Mouse (Mus musculus) heart, embryonic 15.5 days (tissue): Measurements from ENCODE around the gene Tbrg1. TPM values are rescaled to one million over a fixed set of nuclear protein-coding genes. Genes with fewer than 3 reads are reported as not detected.

Source experiments
- ATAC-seq: fragments of 200-750 bp; cut with Nextera tagmentation; replicated peaks from 2 replicates; pipeline ENCODE4 v1.8.0; 2017; ENCODE audit warnings: low read depth, moderate TSS enrichment; ENCODE audit not compliant: insufficient number of reproducible peaks, insufficient read depth, low FRiP score
- H3K27ac ChIP-seq: fragments of 300-500 bp; sonication (generic); 2 replicates; pipeline ENCODE4 v1.5.1; 2015; ENCODE audit warnings: mild to moderate bottlenecking, inconsistent platforms
- H3K27me3 ChIP-seq: fragments of 300-500 bp; sonication (generic); 2 replicates; pipeline ENCODE4 v1.6.1; 2015; ENCODE audit warnings: inconsistent platforms
- H3K36me3 ChIP-seq: fragments of 300-500 bp; sonication (generic); 2 replicates; pipeline ENCODE4 v1.6.1; 2015; ENCODE audit warnings: mild to moderate bottlenecking, inconsistent platforms
- H3K4me1 ChIP-seq: fragments of 300-500 bp; sonication (generic); replicated peaks from 2 replicates; pipeline ENCODE4 v1.6.1; 2015; ENCODE audit warnings: inconsistent platforms
- H3K4me2 ChIP-seq: fragments of 300-500 bp; sonication (generic); 2 replicates; pipeline ENCODE4 v1.6.1; 2015; ENCODE audit warnings: inconsistent platforms, mild to moderate bottlenecking, moderate library complexity
- H3K4me3 ChIP-seq: fragments of 300-500 bp; sonication (generic); 2 replicates; pipeline ENCODE4 v1.5.1; 2015; ENCODE audit warnings: mild to moderate bottlenecking, inconsistent platforms
- H3K9ac ChIP-seq: fragments of 300-500 bp; sonication (generic); 2 replicates; pipeline ENCODE4 v1.6.1; 2015; ENCODE audit warnings: mild to moderate bottlenecking, inconsistent platforms
- H3K9me3 ChIP-seq: fragments of 300-500 bp; sonication (generic); replicated peaks from 2 replicates; pipeline ENCODE4 v1.6.1; 2016; ENCODE audit warnings: inconsistent platforms
- WGBS: fragments of 180-500 bp; shearing (Covaris S2); methylation state at CpG from one replicate; pipeline ENCODE4 v1.1.7; 2015; ENCODE audit warnings: mixed read lengths; 5-methylcytosine and 5-hydroxymethylcytosine counted together
- polyA plus RNA-seq: library from polyadenylated mRNA; unstranded; fragments of >200 nt; fragmentation: Nextera tagmentation; extraction: Ambion mirVana; gene quantifications from 2 replicates; pipeline ENCODE4 v1.2.1, GENCODE M21; 2015

Gene Tbrg1
- polyA plus RNA-seq, 1 experiment from 2014 or later, result 94.8 TPM

- H3K27me3 ChIP-seq, result no peaks in the 10 kb centered on the region
- no peak for ATAC-seq
- 0 out of 2 replicates have a peak, but pooled peaks cover 2% of the 10 kb centered on the region for H3K4me1 ChIP-seq
- H3K4me2 ChIP-seq, result no peak overlapping the region
- 74% methylated on average over 2 of the region's 2 CpGs for WGBS
- H3K9me3 ChIP-seq, result no peaks in the 10 kb centered on the region
- no peak overlapping the region for H3K9ac ChIP-seq
- no peak overlapping the region for H3K27ac ChIP-seq
- no peaks in the 10 kb centered on the region for H3K36me3 ChIP-seq
- no peak overlapping the region for H3K4me3 ChIP-seq
These were observed 27.2 kb downstream of the Tbrg1 start for GRCm38 (mm10) chr9:37629941-37630340.

GRCm38 (mm10) chr9:37628581-37628980, 28.5 kb downstream of the Tbrg1 start:
- Histone ChIP-seq H3K36me3 (no peaks in the 10 kb centered on the region), H3K27ac (no peak overlapping the region), H3K27me3 (no peaks in the 10 kb centered on the region), H3K9me3 (no peaks in the 10 kb centered on the region), H3K4me1 (0 out of 2 replicates have a peak, but pooled peaks cover 2% of the 10 kb centered on the region), H3K4me2 (no peak overlapping the region), H3K4me3 (no peak overlapping the region), H3K9ac (no peak overlapping the region)
- 79% methylated on average over 4 of the region's 4 CpGs for WGBS
- no peak for ATAC-seq

DNA sequence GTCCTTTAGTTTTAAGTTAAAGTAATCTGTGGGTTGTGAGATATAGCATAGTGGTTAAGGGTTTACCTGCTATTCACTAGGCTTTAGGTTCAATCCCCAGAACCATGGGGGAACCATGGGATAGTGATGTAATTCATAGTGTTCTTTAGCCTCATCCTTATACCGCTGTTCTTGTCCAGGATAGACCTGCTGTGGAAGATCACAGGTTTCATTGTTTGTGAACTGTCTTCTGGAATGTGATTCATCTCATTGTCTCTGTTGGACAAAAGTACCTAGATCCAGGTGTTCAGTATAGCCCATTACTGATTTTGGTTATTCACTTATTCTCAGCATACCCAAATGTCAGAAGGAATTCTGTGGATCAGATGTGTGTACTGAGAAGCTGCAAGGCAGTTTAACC, 29.8 kb downstream of the Tbrg1 start:
- Histone ChIP-seq H3K4me1 (0 out of 2 replicates have a peak, but pooled peaks cover 2% of the 10 kb centered on the region), H3K4me2 (no peak overlapping the region), H3K9ac (no peak overlapping the region), H3K27me3 (no peaks in the 10 kb centered on the region), H3K4me3 (no peak overlapping the region), H3K9me3 (no peaks in the 10 kb centered on the region), H3K36me3 (no peaks in the 10 kb centered on the region), H3K27ac (no peak overlapping the region)
- no peak for ATAC-seq
- 93% methylated on average over 1 of the region's 1 CpGs for WGBS

DNA sequence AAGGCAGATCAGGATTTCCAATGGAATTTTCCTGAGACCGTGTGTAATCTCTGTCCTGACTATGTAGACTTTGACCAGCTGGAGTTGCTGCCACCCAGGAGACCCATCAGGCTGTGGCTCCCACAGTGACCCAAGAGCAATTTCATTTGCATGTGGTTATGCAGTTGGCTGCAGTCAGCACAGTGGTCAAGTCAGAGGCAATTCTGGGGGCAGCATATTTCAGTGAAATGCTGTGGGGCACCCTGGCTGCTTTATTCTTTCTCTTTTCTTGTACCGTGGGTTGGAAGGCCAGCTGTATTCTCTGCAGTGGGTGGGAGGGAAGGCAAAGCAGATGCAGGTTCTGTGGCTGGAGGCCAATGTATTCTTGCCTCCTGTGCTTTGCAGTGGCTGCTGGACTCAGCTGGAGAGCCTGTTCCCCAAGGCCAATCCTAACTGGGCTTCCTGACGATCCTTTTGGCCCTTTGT, 31.0 kb downstream of the Tbrg1 start:
- no peak for ATAC-seq
- H3K9ac ChIP-seq, result no peak overlapping the region
- WGBS, result 18% methylated on average over 3 of the region's 3 CpGs
- no peak overlapping the region for H3K4me3 ChIP-seq
- no peaks in the 10 kb centered on the region for H3K27me3 ChIP-seq
- no peaks in the 10 kb centered on the region for H3K36me3 ChIP-seq
- H3K4me1 ChIP-seq, result 0 out of 2 replicates have a peak, but pooled peaks cover 2% of the 10 kb centered on the region
- H3K27ac ChIP-seq, result no peak overlapping the region
- no peak overlapping the region for H3K4me2 ChIP-seq
- H3K9me3 ChIP-seq, result no peaks in the 10 kb centered on the region

- Histone ChIP-seq H3K27me3 (no peaks in the 10 kb centered on the region), H3K4me1 (0 out of 2 replicates have a peak, but pooled peaks cover 2% of the 10 kb centered on the region), H3K36me3 (no peaks in the 10 kb centered on the region), H3K4me2 (no peak overlapping the region), H3K9ac (no peak overlapping the region), H3K4me3 (no peak overlapping the region), H3K27ac (no peak overlapping the region), H3K9me3 (no peaks in the 10 kb centered on the region)
- no peak for ATAC-seq
- 27% methylated on average over 7 of the region's 7 CpGs for WGBS
These were observed 31.5 kb downstream of the Tbrg1 start for GRCm38 (mm10) chr9:37625641-37626040.

- no peaks in the 10 kb centered on the region for H3K9me3 ChIP-seq
- H3K9ac ChIP-seq, result no peak overlapping the region
- ATAC-seq, result no peak
- no peak overlapping the region for H3K4me3 ChIP-seq
- H3K4me2 ChIP-seq, result no peak overlapping the region
- H3K27me3 ChIP-seq, result no peaks in the 10 kb centered on the region
- H3K27ac ChIP-seq, result no peak overlapping the region
- H3K36me3 ChIP-seq, result no peaks in the 10 kb centered on the region
- H3K4me1 ChIP-seq, result 0 out of 2 replicates have a peak, but pooled peaks cover 2% of the 10 kb centered on the region
- WGBS, result 72% methylated on average over 3 of the region's 3 CpGs
These were observed 32.0 kb downstream of the Tbrg1 start for GRCm38 (mm10) chr9:37625129-37625528.

DNA sequence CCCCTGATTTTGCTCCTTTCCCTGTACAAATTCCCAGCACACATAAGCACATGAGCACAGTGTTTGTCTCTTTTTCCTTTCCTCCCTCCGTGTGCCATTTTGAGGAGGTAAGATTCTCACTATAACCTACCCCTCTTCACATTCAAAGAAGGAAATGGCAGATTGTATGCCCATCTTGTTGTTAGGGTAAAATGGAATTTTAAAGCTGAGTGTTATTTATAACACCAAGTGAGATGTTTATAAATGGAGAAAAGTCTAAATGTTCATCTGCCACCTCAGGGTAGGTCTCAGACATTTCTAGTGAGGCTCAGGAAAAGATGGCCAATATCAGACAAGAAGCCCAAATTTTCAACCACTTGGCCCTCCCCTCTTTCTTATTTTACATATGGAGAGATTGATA, 32.6 kb downstream of the Tbrg1 start:
- Histone ChIP-seq H3K9ac (no peak overlapping the region), H3K4me1 (0 out of 2 replicates have a peak, but pooled peaks cover 2% of the 10 kb centered on the region), H3K27me3 (no peaks in the 10 kb centered on the region), H3K36me3 (no peaks in the 10 kb centered on the region), H3K9me3 (no peaks in the 10 kb centered on the region), H3K27ac (no peak overlapping the region), H3K4me2 (no peak overlapping the region), H3K4me3 (no peak overlapping the region)
- ATAC-seq, result no peak
- 82% methylated on average over 1 of the region's 1 CpGs for WGBS

DNA sequence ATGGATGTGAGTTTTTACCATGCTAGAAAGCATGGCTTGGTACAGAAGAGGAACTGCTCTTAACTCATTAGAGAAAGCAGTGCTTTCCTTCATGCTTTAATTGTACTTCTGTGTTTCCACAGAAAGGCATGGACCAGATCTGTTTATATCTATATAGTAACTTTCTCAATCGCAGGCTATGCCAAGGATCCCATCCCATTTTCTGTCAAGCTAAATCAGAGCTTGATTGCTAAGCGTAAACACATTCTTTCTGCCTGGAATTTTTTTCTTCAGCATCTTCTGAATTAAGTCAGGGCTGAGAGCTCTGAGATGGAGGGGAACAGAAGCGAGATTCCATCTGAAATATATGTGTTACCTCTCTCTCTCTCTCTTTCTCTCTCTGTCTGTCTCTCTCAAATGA, 33.1 kb downstream of the Tbrg1 start:
- Histone ChIP-seq H3K27ac (no peak overlapping the region), H3K4me1 (0 out of 2 replicates have a peak, but pooled peaks cover 2% of the 10 kb centered on the region), H3K9ac (no peak overlapping the region), H3K9me3 (no peaks in the 10 kb centered on the region), H3K4me3 (no peak overlapping the region), H3K27me3 (no peaks in the 10 kb centered on the region), H3K4me2 (no peak overlapping the region), H3K36me3 (no peaks in the 10 kb centered on the region)
- 78% methylated on average over 3 of the region's 3 CpGs for WGBS
- ATAC-seq, result no peak

- no peaks in the 10 kb centered on the region for H3K36me3 ChIP-seq
- WGBS, result 80% methylated on average over 6 of the region's 6 CpGs
- H3K27me3 ChIP-seq, result no peaks in the 10 kb centered on the region
- 0 out of 2 replicates have a peak, but pooled peaks cover 2% of the 10 kb centered on the region for H3K4me1 ChIP-seq
- no peaks in the 10 kb centered on the region for H3K9me3 ChIP-seq
- H3K4me2 ChIP-seq, result no peak overlapping the region
- no peak overlapping the region for H3K4me3 ChIP-seq
- H3K9ac ChIP-seq, result no peak overlapping the region
- no peak for ATAC-seq
- H3K27ac ChIP-seq, result no peak overlapping the region
These were observed 35.8 kb downstream of the Tbrg1 start for GRCm38 (mm10) chr9:37621290-37621689.

DNA sequence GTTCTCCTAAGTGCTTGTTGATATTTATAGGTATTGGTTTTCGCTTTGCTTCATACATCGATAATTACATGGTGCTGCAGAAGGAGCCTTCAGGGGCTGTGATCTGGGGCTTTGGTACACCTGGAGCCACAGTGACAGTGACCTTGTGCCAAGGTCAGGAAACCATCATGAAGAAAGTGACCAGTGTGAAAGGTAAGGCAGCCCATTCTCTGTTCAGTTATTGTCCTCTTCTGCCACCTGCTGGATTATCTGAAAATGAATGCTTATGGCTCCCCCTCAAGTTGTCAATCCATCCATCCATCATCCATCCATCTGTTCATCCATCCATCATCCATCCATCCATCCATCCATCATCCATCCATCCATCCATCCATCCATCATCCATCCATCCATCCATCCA, 40.3 kb downstream of the Tbrg1 start:
- no peak for ATAC-seq
- Histone ChIP-seq H3K27me3 (no peaks in the 10 kb centered on the region), H3K4me3 (no peak overlapping the region), H3K27ac (no peak overlapping the region), H3K36me3 (no peaks in the 10 kb centered on the region), H3K9me3 (no peaks in the 10 kb centered on the region), H3K4me1 (peaks cover 9% of the 10 kb centered on the region), H3K9ac (no peak overlapping the region), H3K4me2 (no peak overlapping the region)
- 41% methylated on average over 2 of the region's 2 CpGs for WGBS

- H3K4me1 ChIP-seq, result peaks cover 9% of the 10 kb centered on the region
- H3K36me3 ChIP-seq, result no peaks in the 10 kb centered on the region
- no peak overlapping the region for H3K27ac ChIP-seq
- H3K4me3 ChIP-seq, result no peak overlapping the region
- 71% methylated on average over 5 of the region's 5 CpGs for WGBS
- H3K27me3 ChIP-seq, result no peaks in the 10 kb centered on the region
- no peaks in the 10 kb centered on the region for H3K9me3 ChIP-seq
- H3K4me2 ChIP-seq, result no peak overlapping the region
- no peak overlapping the region for H3K9ac ChIP-seq
- ATAC-seq, result no peak
These were observed 41.9 kb downstream of the Tbrg1 start for GRCm38 (mm10) chr9:37615220-37615619.

- no peak overlapping the region for H3K27ac ChIP-seq
- 0 out of 2 replicates have a peak overlapping the region, but pooled peaks have one; percentile 53 for H3K9ac ChIP-seq
- no peaks in the 10 kb centered on the region for H3K9me3 ChIP-seq
- no peaks in the 10 kb centered on the region for H3K36me3 ChIP-seq
- H3K4me1 ChIP-seq, result peaks cover 9% of the 10 kb centered on the region
- peak overlapping the region; percentile 84; the same call in 1 of the 2 replicates for H3K4me2 ChIP-seq
- H3K27me3 ChIP-seq, result no peaks in the 10 kb centered on the region
- 0 out of 2 replicates have a peak overlapping the region, but pooled peaks have one; percentile 79 for H3K4me3 ChIP-seq
- ATAC-seq, result no peak
These were observed 42.8 kb downstream of the Tbrg1 start for GRCm38 (mm10) chr9:37614316-37614715.
